Mouse (Mus musculus) midbrain, embryonic 13.5 days (tissue): ENCODE data around the gene Mul1. TPM values are rescaled to one million over a fixed set of nuclear protein-coding genes. Genes with fewer than 3 reads are reported as not detected.
"Not testable (repeated sequence)": the region's sequence is repeated elsewhere in the genome, so short reads cannot be mapped to it uniquely, and the experiment has no call there.

Source experiments
- ATAC-seq: fragments of 200-750 bp; cut with Nextera tagmentation; 2 replicates; pipeline ENCODE4 v1.8.0; 2017; ENCODE audit warnings: mild to moderate bottlenecking, moderate TSS enrichment, moderate library complexity
- H3K27ac ChIP-seq: fragments of 300-500 bp; sonication (generic); 2 replicates; pipeline ENCODE4 v1.5.1; 2015; ENCODE audit warnings: inconsistent platforms, mild to moderate bottlenecking, moderate library complexity
- H3K27me3 ChIP-seq: fragments of 300-500 bp; sonication (generic); 2 replicates; pipeline ENCODE4 v1.6.1; 2015; ENCODE audit warnings: mild to moderate bottlenecking, inconsistent platforms
- H3K36me3 ChIP-seq: fragments of 300-500 bp; sonication (generic); 2 replicates; pipeline ENCODE4 v1.6.1; 2015; ENCODE audit warnings: mild to moderate bottlenecking, inconsistent platforms
- H3K4me1 ChIP-seq: fragments of 300-500 bp; sonication (generic); replicated peaks from 2 replicates; pipeline ENCODE4 v1.6.1; 2015; ENCODE audit warnings: inconsistent platforms
- H3K4me2 ChIP-seq: fragments of 300-500 bp; sonication (generic); replicated peaks from 2 replicates; pipeline ENCODE4 v1.6.1; 2015; ENCODE audit warnings: moderate library complexity, mild to moderate bottlenecking, inconsistent platforms
- H3K4me3 ChIP-seq: fragments of 300-500 bp; sonication (generic); replicated peaks from 2 replicates; pipeline ENCODE4 v1.5.1; 2015; ENCODE audit warnings: mild to moderate bottlenecking, inconsistent platforms
- H3K9ac ChIP-seq: fragments of 300-500 bp; sonication (generic); replicated peaks from 2 replicates; pipeline ENCODE4 v1.6.1; 2015; ENCODE audit warnings: mild to moderate bottlenecking, inconsistent platforms
- H3K9me3 ChIP-seq: fragments of 300-500 bp; sonication (generic); 2 replicates; pipeline ENCODE4 v1.6.1; 2016; ENCODE audit warnings: mild to moderate bottlenecking, inconsistent platforms
- WGBS: fragments of 180-500 bp; shearing (Covaris S2); methylation state at CpG from one replicate; pipeline ENCODE4 v1.1.7; 2015; 5-methylcytosine and 5-hydroxymethylcytosine counted together
- polyA plus RNA-seq: library from polyadenylated mRNA; unstranded; fragments of >200 nt; fragmentation: Nextera tagmentation; extraction: Ambion mirVana; gene quantifications from 2 replicates; pipeline ENCODE4 v1.2.1, GENCODE M21; 2015

The Mul1 gene
- polyA plus RNA-seq, 1 experiment from 2014 or later: 19.9 TPM

DNA sequence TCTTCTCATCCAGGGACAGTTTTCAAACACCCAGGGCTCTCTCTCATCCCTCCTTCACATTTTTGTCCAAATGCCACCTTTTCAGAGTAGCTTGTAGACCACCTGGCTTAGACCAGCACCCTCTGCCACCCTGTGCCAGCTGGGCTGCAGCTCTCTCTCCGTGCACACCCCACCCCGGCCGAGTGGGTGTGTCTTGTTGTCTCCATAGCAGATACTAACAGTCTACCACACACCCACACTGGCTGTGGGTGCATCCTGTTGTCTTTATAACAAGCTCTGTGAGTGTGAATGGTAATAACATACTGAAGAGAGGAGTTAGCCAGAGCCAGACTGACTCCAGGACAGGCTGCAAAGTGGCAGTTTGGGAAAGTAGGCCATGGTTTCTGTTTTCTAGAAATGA is 18.5 kb upstream of the Mul1 start:
- Histone ChIP-seq H3K4me2 (no peak overlapping the region), H3K27me3 (peaks cover 15% of the 10 kb centered on the region), H3K27ac (no peak overlapping the region), H3K9me3 (no peaks in the 10 kb centered on the region), H3K4me1 (peaks cover 15% of the 10 kb centered on the region), H3K9ac (no peak overlapping the region), H3K36me3 (no peaks in the 10 kb centered on the region), H3K4me3 (no peak overlapping the region)
- no peak for ATAC-seq
- WGBS: 79% methylated on average over 3 of the region's 3 CpGs

DNA sequence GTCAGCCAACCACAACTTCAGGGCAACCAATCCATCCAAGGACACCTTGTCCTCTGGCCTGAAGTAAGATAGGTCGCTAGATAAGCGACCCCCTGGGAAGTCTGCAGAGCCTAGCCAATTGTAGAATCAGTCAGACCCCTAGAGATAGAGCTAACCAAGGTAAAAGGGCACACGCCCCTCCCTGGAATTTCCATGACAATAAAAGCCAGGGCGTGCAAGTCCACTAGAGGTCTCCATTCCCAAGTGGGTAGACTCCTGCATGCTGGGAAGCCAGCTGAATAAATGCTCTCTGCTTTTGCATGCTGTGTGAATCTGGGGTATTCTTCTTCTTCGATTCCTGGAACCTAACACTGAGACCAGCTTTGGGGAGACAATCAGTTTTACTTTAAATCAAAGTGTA is 18.1 kb upstream of the Mul1 start:
- Histone ChIP-seq H3K9ac (no peak overlapping the region), H3K27ac (no peak overlapping the region), H3K4me2 (no peak overlapping the region), H3K36me3 (no peaks in the 10 kb centered on the region), H3K27me3 (peaks cover 19% of the 10 kb centered on the region), H3K4me1 (peaks cover 15% of the 10 kb centered on the region), H3K9me3 (no peaks in the 10 kb centered on the region), H3K4me3 (no peak overlapping the region)
- no peak for ATAC-seq
- WGBS: 51% methylated on average over 5 of the region's 5 CpGs

DNA sequence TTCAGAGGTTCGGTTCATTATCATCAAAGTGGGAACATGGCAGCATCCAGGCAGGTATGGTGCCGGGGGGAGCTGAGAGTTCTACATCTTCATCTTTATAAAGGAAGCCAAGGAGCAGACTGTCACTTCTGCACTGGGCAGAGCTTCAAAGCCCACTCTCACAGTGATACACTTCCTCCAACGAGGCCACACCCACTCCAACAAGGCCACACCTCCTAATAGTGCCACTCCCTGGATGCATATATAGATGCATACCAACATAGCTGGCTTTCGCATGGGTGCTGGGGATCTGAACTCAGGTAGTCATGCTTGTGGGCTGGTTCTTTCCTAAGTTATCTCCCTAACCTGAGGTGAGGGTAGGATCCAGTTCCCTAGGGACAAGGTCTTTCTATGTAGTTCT is 16.6 kb upstream of the Mul1 start:
- Histone ChIP-seq H3K4me1 (peaks cover 15% of the 10 kb centered on the region), H3K27ac (no peak overlapping the region), H3K27me3 (peaks cover 16% of the 10 kb centered on the region; the same call in 1 of the 2 replicates), H3K9me3 (0 out of 2 replicates have a peak, but pooled peaks cover 2% of the 10 kb centered on the region), H3K4me2 (no peak overlapping the region), H3K4me3 (no peak overlapping the region), H3K36me3 (no peaks in the 10 kb centered on the region), H3K9ac (no peak overlapping the region)
- 85% methylated on average over 4 of the region's 4 CpGs for WGBS
- ATAC-seq: no peak

DNA sequence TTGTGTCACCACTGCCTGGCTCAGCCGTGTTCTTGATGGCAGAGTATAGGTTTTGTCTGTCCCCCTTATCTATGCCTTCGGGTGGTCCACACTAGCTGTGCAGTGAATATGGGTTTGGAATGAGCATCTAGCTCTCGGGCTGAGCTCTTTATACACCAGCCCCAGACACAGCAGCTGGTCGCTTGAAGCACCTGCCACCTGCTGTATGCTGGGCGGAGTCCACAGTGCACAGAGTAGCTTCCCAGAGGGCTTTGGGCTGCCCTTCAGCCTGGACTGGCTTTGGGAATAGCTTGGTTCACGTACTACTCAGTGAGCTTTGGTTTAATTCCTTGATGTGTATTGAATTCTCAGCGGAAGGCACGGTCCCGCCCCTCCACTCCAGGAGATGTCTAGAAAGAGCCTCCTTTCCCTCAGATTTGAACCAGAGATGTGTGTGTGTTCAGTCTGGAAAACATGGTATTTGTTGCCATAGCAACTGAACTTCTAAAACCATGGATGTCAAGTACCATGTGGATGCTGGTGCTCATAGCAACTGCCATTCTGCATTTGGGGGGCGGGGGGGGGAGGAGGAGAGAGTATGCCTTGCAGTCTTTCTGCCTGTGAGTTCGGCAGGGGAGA is 16.0 kb upstream of the Mul1 start:
- Histone ChIP-seq H3K4me2 (no peak overlapping the region), H3K4me1 (peaks cover 15% of the 10 kb centered on the region), H3K9ac (no peak overlapping the region), H3K9me3 (0 out of 2 replicates have a peak, but pooled peaks cover 5% of the 10 kb centered on the region), H3K27ac (no peak overlapping the region), H3K27me3 (peaks cover 13% of the 10 kb centered on the region; the same call in 1 of the 2 replicates), H3K4me3 (no peak overlapping the region), H3K36me3 (no peaks in the 10 kb centered on the region)
- WGBS: 49% methylated on average over 11 of the region's 11 CpGs
- no peak; the same call in 1 of the 2 replicates for ATAC-seq

DNA sequence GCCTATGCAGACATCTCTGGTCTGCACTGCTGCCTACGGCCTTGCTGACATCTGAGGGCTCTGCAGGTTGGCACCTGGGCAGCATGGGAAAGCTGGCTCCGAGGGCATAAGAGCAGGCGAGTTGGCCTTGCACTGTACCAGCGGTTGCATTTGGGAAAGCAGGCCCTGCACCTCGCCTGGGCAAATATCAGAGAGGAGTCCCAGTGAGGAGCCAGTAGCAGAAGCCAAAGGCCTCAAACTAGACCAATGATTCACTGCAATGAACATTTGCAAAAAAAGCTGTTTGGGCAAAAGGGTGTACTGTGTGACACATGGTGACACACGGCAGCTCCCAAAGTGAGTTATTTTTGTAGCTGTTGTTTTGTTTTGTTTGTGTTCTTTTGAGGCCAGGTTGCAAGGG is 9.4 kb upstream of the Mul1 start:
- Histone ChIP-seq H3K9ac (no peak overlapping the region), H3K27ac (no peak overlapping the region), H3K4me1 (peaks cover 4% of the 10 kb centered on the region; the same call in 1 of the 2 replicates), H3K9me3 (0 out of 2 replicates have a peak, but pooled peaks cover 5% of the 10 kb centered on the region), H3K36me3 (no peaks in the 10 kb centered on the region), H3K4me2 (no peak overlapping the region), H3K4me3 (no peak overlapping the region), H3K27me3 (peaks cover 10% of the 10 kb centered on the region)
- whole genome bisulfite sequencing: 86% methylated on average over 6 of the region's 6 CpGs
- ATAC-seq: no peak

DNA sequence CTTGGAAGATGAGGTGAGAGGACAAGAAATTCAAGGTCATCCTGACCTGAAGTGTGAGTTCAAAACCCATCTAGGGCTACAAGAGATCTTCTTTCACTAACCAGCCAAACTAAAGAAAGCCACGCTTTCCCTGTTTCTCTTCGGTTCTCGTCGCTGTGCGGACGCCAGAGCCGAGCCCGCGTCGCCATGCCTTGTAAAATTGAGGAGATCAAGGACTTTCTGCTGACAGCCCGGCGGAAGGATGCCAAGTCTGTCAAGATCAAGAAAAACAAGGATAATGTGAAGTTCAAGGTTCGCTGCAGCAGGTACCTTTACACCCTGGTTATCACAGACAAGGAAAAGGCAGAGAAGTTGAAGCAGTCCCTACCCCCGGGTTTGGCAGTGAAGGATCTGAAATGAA is 8.9 kb upstream of the Mul1 start:
- 94% methylated on average over 14 of the region's 14 CpGs for WGBS
- not testable (repeated sequence) for H3K4me2 ChIP-seq

DNA sequence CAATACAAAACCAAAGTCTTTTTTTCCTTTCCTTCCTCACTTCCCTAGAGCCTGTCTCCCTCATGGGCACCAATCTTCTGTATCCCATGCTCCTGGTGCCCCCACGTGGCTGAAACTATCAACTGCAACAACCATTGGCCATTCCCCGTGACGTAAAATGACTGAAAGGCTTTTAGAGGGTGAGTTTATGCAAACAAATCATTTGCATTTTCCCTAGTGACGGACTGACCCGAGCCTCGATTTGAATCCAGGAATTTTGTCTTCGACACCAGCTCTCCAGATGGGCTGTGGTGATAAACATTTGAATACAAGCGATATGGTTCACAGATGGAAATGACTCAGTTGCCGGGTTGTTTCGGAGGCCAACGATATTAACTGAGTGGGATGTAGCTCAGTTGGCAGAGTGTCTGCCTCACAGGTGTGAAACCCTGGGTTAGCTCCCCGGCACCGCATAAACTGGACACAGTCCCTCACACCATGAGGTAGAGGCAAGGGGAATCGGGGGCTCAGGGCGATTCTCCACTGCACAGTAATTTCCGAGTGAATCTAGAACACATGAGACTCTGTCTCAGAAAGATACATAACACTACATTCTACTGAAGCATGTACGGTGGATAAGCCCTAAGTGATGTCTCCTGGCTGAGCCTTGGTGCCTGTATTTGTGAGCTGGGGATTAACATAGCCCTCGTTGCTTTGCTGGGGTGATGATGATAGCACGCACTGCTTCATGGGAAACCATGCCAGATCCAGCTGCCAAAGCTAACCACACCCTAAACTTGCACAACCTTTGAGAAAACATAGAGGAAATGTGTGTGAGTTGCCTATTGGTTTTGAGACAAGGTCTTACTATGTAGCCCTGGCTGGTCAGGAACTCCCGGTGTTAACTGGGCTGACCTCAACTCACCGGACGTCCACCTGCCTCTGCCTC is 7.4 kb upstream of the Mul1 start:
- Histone ChIP-seq H3K4me3 (no peak overlapping the region), H3K27ac (no peak overlapping the region), H3K27me3 (peaks cover 16% of the 10 kb centered on the region), H3K4me1 (peaks cover 4% of the 10 kb centered on the region; the same call in 1 of the 2 replicates), H3K4me2 (no peak overlapping the region; the same call in 1 of the 2 replicates), H3K9ac (peak overlapping the region; percentile 2; the same call in 1 of the 2 replicates), H3K9me3 (0 out of 2 replicates have a peak, but pooled peaks cover 5% of the 10 kb centered on the region), H3K36me3 (no peaks in the 10 kb centered on the region)
- WGBS: 44% methylated on average over 22 of the region's 22 CpGs
- ATAC-seq: peak; percentile 69; the same call in 1 of the 2 replicates

More for the DNA sequence above, 8.9 kb upstream of the Mul1 start:
- H3K36me3 ChIP-seq, ATAC-seq, H3K4me3 ChIP-seq, H3K27me3 ChIP-seq, H3K4me1 ChIP-seq, H3K9ac ChIP-seq, H3K9me3 ChIP-seq, H3K27ac ChIP-seq: not testable (repeated sequence)

DNA sequence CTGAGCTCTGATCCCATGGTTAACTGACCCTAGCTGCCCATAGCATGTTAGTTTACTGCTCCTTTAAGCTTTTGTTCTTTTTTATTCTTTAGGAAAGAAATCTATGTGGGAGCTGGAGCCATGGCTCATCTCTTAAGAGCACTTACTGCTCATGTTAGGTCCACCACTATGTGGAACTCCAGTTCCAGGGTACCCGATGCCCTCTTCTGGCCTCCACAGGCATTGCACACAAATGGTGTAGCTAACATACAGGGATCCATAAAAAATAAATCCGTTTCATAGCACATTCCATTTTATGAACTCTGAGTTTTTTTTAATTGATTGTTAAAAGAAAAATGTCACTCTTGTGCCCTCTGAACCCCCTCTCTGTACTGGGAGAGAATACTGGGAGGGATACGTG is 4.7 kb upstream of the Mul1 start:
- Histone ChIP-seq H3K4me1 (peaks cover 4% of the 10 kb centered on the region; the same call in 1 of the 2 replicates), H3K9me3 (no peaks in the 10 kb centered on the region), H3K4me2 (no peak overlapping the region), H3K27ac (no peak overlapping the region), H3K4me3 (no peak overlapping the region), H3K9ac (no peak overlapping the region), H3K36me3 (no peaks in the 10 kb centered on the region), H3K27me3 (peaks cover 31% of the 10 kb centered on the region)
- no peak for ATAC-seq
- 39% methylated on average over 3 of the region's 3 CpGs for WGBS

DNA sequence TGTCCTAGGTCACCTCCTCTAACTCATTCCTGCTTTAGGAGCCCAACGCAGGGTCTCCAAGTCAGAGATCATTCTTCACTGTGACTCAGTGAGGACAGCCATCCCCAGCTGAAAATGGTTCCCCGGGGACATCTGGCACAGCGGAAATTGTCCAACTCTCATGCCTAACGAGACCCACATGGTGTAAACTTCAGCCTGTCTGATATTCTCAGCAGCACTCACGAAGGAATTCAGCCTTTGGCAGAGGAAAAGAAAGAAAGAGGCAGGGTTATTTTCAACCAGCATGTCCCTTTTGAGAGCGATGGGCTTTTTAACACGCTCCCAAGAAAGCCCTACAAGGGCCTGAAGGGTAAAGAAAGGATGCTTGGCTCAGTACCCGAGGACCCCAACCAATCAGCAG is 3.1 kb upstream of the Mul1 start:
- Histone ChIP-seq H3K27me3 (peaks cover 31% of the 10 kb centered on the region), H3K9ac (no peak overlapping the region), H3K4me1 (peaks cover 17% of the 10 kb centered on the region), H3K9me3 (no peaks in the 10 kb centered on the region), H3K27ac (no peak overlapping the region), H3K4me3 (no peak overlapping the region), H3K4me2 (no peak overlapping the region), H3K36me3 (peaks cover 3% of the 10 kb centered on the region; the same call in 1 of the 2 replicates)
- no peak for ATAC-seq
- WGBS: 57% methylated on average over 8 of the region's 8 CpGs

DNA sequence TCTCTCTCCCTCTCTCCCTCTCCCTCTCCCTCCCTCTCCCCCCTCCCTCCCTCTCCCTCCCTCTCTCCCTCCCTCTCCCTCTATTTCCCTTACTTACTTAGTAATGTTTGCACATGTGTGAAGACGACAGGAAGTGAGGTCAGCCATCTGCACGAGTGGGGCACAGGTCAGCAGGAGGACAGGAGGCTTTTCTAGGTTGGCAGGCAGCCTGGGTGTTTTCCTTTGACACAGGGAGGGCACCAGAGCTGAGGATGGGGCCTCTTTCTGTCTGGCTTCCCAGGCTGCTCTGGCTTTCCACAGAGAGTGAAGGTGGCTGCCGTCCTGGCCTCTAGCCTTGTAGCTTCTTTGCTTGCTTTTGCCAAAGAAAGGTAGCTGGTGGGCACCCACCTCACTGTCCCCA is 5.6 kb downstream of the Mul1 start:
- no peak overlapping the region for H3K27ac ChIP-seq
- WGBS: 85% methylated on average over 3 of the region's 3 CpGs
- peaks cover 65% of the 10 kb centered on the region for H3K36me3 ChIP-seq

DNA sequence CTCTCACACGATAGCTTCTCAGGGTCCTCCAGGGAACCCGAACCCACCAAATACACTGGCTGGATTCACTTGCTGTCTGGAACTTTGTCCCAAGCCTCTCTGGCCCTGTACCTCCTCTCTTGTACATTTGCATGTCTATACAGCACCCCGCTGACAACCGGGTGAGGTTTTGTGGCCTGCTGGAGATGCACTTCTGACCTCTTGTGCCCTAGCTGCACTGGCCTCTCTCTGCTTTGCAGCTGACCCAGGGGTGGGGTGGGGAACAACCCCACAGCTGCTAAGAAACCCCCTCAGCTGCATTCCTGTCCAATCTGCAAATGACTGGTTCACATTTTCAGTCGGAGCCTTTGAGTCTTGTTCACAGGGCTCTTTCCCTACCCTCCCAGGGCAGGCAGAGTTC is 10.5 kb downstream of the Mul1 start:
- H3K9ac ChIP-seq: no peak overlapping the region
- H3K36me3 ChIP-seq: peaks cover 27% of the 10 kb centered on the region
- no peak overlapping the region for H3K4me3 ChIP-seq
- WGBS: 7% methylated on average over 5 of the region's 5 CpGs
- no peak overlapping the region for H3K27ac ChIP-seq
- no peak overlapping the region for H3K4me2 ChIP-seq
- no peak for ATAC-seq
- H3K27me3 ChIP-seq: peaks cover 6% of the 10 kb centered on the region; the same call in 1 of the 2 replicates
- H3K4me1 ChIP-seq: peaks cover 37% of the 10 kb centered on the region
- H3K9me3 ChIP-seq: no peaks in the 10 kb centered on the region

More for the DNA sequence above, 5.6 kb downstream of the Mul1 start:
- no peaks in the 10 kb centered on the region for H3K9me3 ChIP-seq
- no peak overlapping the region for H3K4me2 ChIP-seq
- no peak for ATAC-seq
- H3K27me3 ChIP-seq: no peaks in the 10 kb centered on the region
- H3K4me3 ChIP-seq: no peak overlapping the region
- H3K9ac ChIP-seq: no peak overlapping the region
- peaks cover 16% of the 10 kb centered on the region for H3K4me1 ChIP-seq

DNA sequence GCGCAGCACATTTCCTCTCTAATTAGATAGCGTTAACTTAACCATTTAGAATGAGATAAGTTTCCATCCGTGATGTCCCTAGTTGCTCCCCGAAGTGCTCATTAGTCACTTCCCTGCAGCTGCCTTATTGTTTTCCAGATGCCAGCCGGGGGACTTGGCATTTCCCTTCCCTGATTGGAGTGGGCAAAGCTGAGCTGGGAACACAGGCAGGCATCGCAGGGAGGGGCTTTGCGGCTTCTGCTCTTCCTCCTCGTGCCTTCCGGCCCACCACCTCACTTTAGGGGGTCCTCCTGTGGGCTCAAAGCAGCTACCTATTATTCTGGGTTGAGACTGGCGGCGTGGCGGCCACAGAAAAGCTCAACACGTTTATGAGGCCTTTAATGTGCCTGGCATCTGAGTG is 12.5 kb downstream of the Mul1 start:
- peak overlapping the region; percentile 85 for H3K27ac ChIP-seq
- peaks cover 12% of the 10 kb centered on the region; the same call in 1 of the 2 replicates for H3K27me3 ChIP-seq
- H3K9me3 ChIP-seq: no peaks in the 10 kb centered on the region
- peaks cover 7% of the 10 kb centered on the region; the same call in 1 of the 2 replicates for H3K36me3 ChIP-seq
- peak overlapping the region; percentile 11; the same call in 1 of the 2 replicates for H3K4me2 ChIP-seq
- H3K9ac ChIP-seq: peak overlapping the region; percentile 39
- WGBS: 22% methylated on average over 13 of the region's 13 CpGs
- no peak overlapping the region for H3K4me3 ChIP-seq
- peak; percentile 51 for ATAC-seq
- H3K4me1 ChIP-seq: peaks cover 38% of the 10 kb centered on the region
